Mouse (Mus musculus) midbrain, embryonic 16.5 days (tissue): Measurements from ENCODE around the gene Nup188. TPM values are rescaled to one million over a fixed set of nuclear protein-coding genes. Genes with fewer than 3 reads are reported as not detected.

ENCODE experiments used
- ATAC-seq: fragments of 200-750 bp; cut with Nextera tagmentation; 2 replicates; pipeline ENCODE4 v1.8.0; 2017; ENCODE audit warnings: moderate TSS enrichment
- H3K27ac ChIP-seq: fragments of 300-500 bp; sonication (generic); 2 replicates; pipeline ENCODE4 v1.5.1; 2014; ENCODE audit warnings: mild to moderate bottlenecking, low read length, mixed read lengths
- H3K27me3 ChIP-seq: fragments of 300-500 bp; sonication (generic); 2 replicates; pipeline ENCODE4 v1.6.1; 2014; ENCODE audit warnings: low read depth, low read length, mixed read lengths; ENCODE audit not compliant: control insufficient read depth, insufficient read depth
- H3K36me3 ChIP-seq: fragments of 300-500 bp; sonication (generic); 2 replicates; pipeline ENCODE4 v1.6.1; 2014; ENCODE audit warnings: mild to moderate bottlenecking, low read length, moderate library complexity, mixed read lengths; ENCODE audit not compliant: control insufficient read depth, insufficient read depth
- H3K4me1 ChIP-seq: fragments of 300-500 bp; sonication (generic); 2 replicates; pipeline ENCODE4 v1.6.1; 2014; ENCODE audit warnings: mild to moderate bottlenecking, low read length, mixed read lengths; ENCODE audit not compliant: control insufficient read depth, insufficient read depth
- H3K4me2 ChIP-seq: fragments of 300-500 bp; sonication (generic); 2 replicates; pipeline ENCODE4 v1.6.1; 2014; ENCODE audit warnings: mild to moderate bottlenecking, low read length, mixed read lengths
- H3K4me3 ChIP-seq: fragments of 300-500 bp; sonication (generic); 2 replicates; pipeline ENCODE4 v1.5.1; 2014; ENCODE audit warnings: low read depth, mild to moderate bottlenecking, low read length, moderate library complexity, mixed read lengths
- H3K9ac ChIP-seq: fragments of 300-500 bp; sonication (generic); 2 replicates; pipeline ENCODE4 v1.6.1; 2014; ENCODE audit warnings: low read depth, low read length, mixed read lengths
- H3K9me3 ChIP-seq: fragments of 300-500 bp; sonication (generic); replicated peaks from 2 replicates; pipeline ENCODE4 v1.6.1; 2014; ENCODE audit warnings: mild to moderate bottlenecking, low read length, mixed read lengths; ENCODE audit not compliant: control insufficient read depth, poor library complexity, severe bottlenecking
- WGBS: fragments of 180-500 bp; shearing (Covaris S2); extraction: QIAGEN DNeasy Blood & Tissue Kit; methylation state at CpG from one replicate; pipeline ENCODE4 v1.1.7; 2014; 5-methylcytosine and 5-hydroxymethylcytosine counted together
- polyA plus RNA-seq: library from polyadenylated mRNA; unstranded; fragments of >200 nt; fragmentation: Nextera tagmentation; extraction: Ambion mirVana; gene quantifications from 2 replicates; pipeline ENCODE4 v1.2.1, GENCODE M21; 2015

The Nup188 gene
- polyA plus RNA-seq, 1 experiment from 2014 or later, result 18.9 TPM

GRCm38 (mm10) chr2:30243391-30243790 lies 42.8 kb upstream of the Nup188 start:
- Histone ChIP-seq H3K4me3 (no peak overlapping the region), H3K27me3 (no peaks in the 10 kb centered on the region), H3K9me3 (no peaks in the 10 kb centered on the region), H3K4me1 (peaks cover 12% of the 10 kb centered on the region), H3K9ac (no peak overlapping the region), H3K27ac (no peak overlapping the region), H3K36me3 (peaks cover 7% of the 10 kb centered on the region), H3K4me2 (no peak overlapping the region)
- no peak for ATAC-seq
- WGBS, result 92% methylated on average over 4 of the region's 4 CpGs

- Histone ChIP-seq H3K4me2 (no peak overlapping the region), H3K36me3 (peaks cover 12% of the 10 kb centered on the region), H3K27me3 (no peaks in the 10 kb centered on the region), H3K4me1 (no peaks in the 10 kb centered on the region), H3K9ac (no peak overlapping the region), H3K27ac (no peak overlapping the region), H3K4me3 (no peak overlapping the region), H3K9me3 (no peaks in the 10 kb centered on the region)
- ATAC-seq, result no peak
- WGBS, result 81% methylated on average over 7 of the region's 7 CpGs
Measured at GRCm38 (mm10) chr2:30244595-30245178, 41.5 kb upstream of the Nup188 start.

GRCm38 (mm10) chr2:30247036-30247435 lies 39.2 kb upstream of the Nup188 start:
- H3K4me1 ChIP-seq, result no peaks in the 10 kb centered on the region

GRCm38 (mm10) chr2:30247681-30248080 lies 38.5 kb upstream of the Nup188 start:
- no peak for ATAC-seq
- 63% methylated on average over 4 of the region's 4 CpGs for WGBS
- H3K4me2 ChIP-seq, result no peak overlapping the region
- H3K27ac ChIP-seq, result no peak overlapping the region
- H3K9me3 ChIP-seq, result no peaks in the 10 kb centered on the region
- H3K9ac ChIP-seq, result no peak overlapping the region
- no peaks in the 10 kb centered on the region for H3K27me3 ChIP-seq
- no peak overlapping the region for H3K4me3 ChIP-seq
- peaks cover 12% of the 10 kb centered on the region for H3K36me3 ChIP-seq
- no peaks in the 10 kb centered on the region for H3K4me1 ChIP-seq

More at GRCm38 (mm10) chr2:30247036-30247435, 39.2 kb upstream of the Nup188 start:
- H3K36me3 ChIP-seq, result peaks cover 12% of the 10 kb centered on the region
- no peak overlapping the region for H3K4me2 ChIP-seq
- no peaks in the 10 kb centered on the region for H3K9me3 ChIP-seq
- no peak for ATAC-seq
- H3K27me3 ChIP-seq, result no peaks in the 10 kb centered on the region
- H3K27ac ChIP-seq, result no peak overlapping the region
- no peak overlapping the region for H3K9ac ChIP-seq
- 92% methylated on average over 5 of the region's 5 CpGs for WGBS
- no peak overlapping the region for H3K4me3 ChIP-seq

- H3K4me2 ChIP-seq, result no peak overlapping the region
- H3K27me3 ChIP-seq, result no peaks in the 10 kb centered on the region
- no peaks in the 10 kb centered on the region for H3K9me3 ChIP-seq
- H3K36me3 ChIP-seq, result peaks cover 6% of the 10 kb centered on the region; the same call in 1 of the 2 replicates
- H3K9ac ChIP-seq, result no peak overlapping the region
- H3K4me3 ChIP-seq, result no peak overlapping the region
- H3K4me1 ChIP-seq, result no peaks in the 10 kb centered on the region
- H3K27ac ChIP-seq, result no peak overlapping the region
- 94% methylated on average over 3 of the region's 3 CpGs for WGBS
- no peak for ATAC-seq
Measured at GRCm38 (mm10) chr2:30249182-30249581, 37.0 kb upstream of the Nup188 start.

GRCm38 (mm10) chr2:30250166-30251128 lies 35.8 kb upstream of the Nup188 start:
- peaks cover 9% of the 10 kb centered on the region for H3K36me3 ChIP-seq
- ATAC-seq, result no peak

GRCm38 (mm10) chr2:30251417-30252104 lies 34.6 kb upstream of the Nup188 start:
- H3K4me2 ChIP-seq, result no peak overlapping the region
- ATAC-seq, result no peak
- H3K27me3 ChIP-seq, result no peaks in the 10 kb centered on the region
- H3K4me3 ChIP-seq, result no peak overlapping the region
- H3K4me1 ChIP-seq, result no peaks in the 10 kb centered on the region
- H3K9ac ChIP-seq, result no peak overlapping the region
- peaks cover 20% of the 10 kb centered on the region for H3K36me3 ChIP-seq
- WGBS, result 88% methylated on average over 5 of the region's 5 CpGs
- no peak overlapping the region for H3K27ac ChIP-seq
- H3K9me3 ChIP-seq, result no peaks in the 10 kb centered on the region

More at GRCm38 (mm10) chr2:30250166-30251128, 35.8 kb upstream of the Nup188 start:
- no peak overlapping the region for H3K4me3 ChIP-seq
- H3K27ac ChIP-seq, result no peak overlapping the region
- no peaks in the 10 kb centered on the region for H3K27me3 ChIP-seq
- H3K4me1 ChIP-seq, result no peaks in the 10 kb centered on the region
- WGBS, result 94% methylated on average over 10 of the region's 10 CpGs
- no peaks in the 10 kb centered on the region for H3K9me3 ChIP-seq
- no peak overlapping the region for H3K9ac ChIP-seq
- H3K4me2 ChIP-seq, result no peak overlapping the region

GRCm38 (mm10) chr2:30252521-30252920 lies 33.7 kb upstream of the Nup188 start:
- Histone ChIP-seq H3K4me1 (no peaks in the 10 kb centered on the region), H3K27ac (no peak overlapping the region), H3K36me3 (peaks cover 29% of the 10 kb centered on the region), H3K9me3 (no peaks in the 10 kb centered on the region), H3K27me3 (no peaks in the 10 kb centered on the region), H3K9ac (no peak overlapping the region), H3K4me3 (no peak overlapping the region), H3K4me2 (no peak overlapping the region)
- WGBS, result 80% methylated on average over 3 of the region's 3 CpGs
- no peak for ATAC-seq
